Mouse (Mus musculus) embryonic facial prominence, embryonic 13.5 days (tissue): ENCODE measurements around the gene Ptpn12. TPM values are rescaled to one million over a fixed set of nuclear protein-coding genes. Genes with fewer than 3 reads are reported as not detected.

Experiments
- ATAC-seq: fragments of 200-750 bp; cut with Nextera tagmentation; 2 replicates; pipeline ENCODE4 v1.8.0; 2017; ENCODE audit warnings: low read depth; ENCODE audit not compliant: insufficient number of reproducible peaks, insufficient read depth, low FRiP score, low TSS enrichment
- H3K27ac ChIP-seq: fragments of 300-500 bp; sonication (generic); 2 replicates; pipeline ENCODE4 v1.5.1; 2015; ENCODE audit warnings: moderate library complexity, mild to moderate bottlenecking, inconsistent platforms
- H3K27me3 ChIP-seq: fragments of 300-500 bp; sonication (generic); 2 replicates; pipeline ENCODE4 v1.6.1; 2015; ENCODE audit warnings: mild to moderate bottlenecking, inconsistent platforms
- H3K36me3 ChIP-seq: fragments of 300-500 bp; sonication (generic); 2 replicates; pipeline ENCODE4 v1.6.1; 2015; ENCODE audit warnings: mild to moderate bottlenecking, inconsistent platforms
- H3K4me1 ChIP-seq: fragments of 300-500 bp; sonication (generic); 2 replicates; pipeline ENCODE4 v1.6.1; 2015; ENCODE audit warnings: inconsistent platforms
- H3K4me2 ChIP-seq: fragments of 300-500 bp; sonication (generic); 2 replicates; pipeline ENCODE4 v1.6.1; 2015; ENCODE audit warnings: moderate library complexity, mild to moderate bottlenecking, inconsistent platforms
- H3K4me3 ChIP-seq: fragments of 300-500 bp; sonication (generic); 2 replicates; pipeline ENCODE4 v1.5.1; 2015; ENCODE audit warnings: mild to moderate bottlenecking, inconsistent platforms
- H3K9ac ChIP-seq: fragments of 300-500 bp; sonication (generic); 2 replicates; pipeline ENCODE4 v1.6.1; 2015; ENCODE audit warnings: mild to moderate bottlenecking, inconsistent platforms
- H3K9me3 ChIP-seq: fragments of 300-500 bp; sonication (generic); 2 replicates; pipeline ENCODE4 v1.6.1; 2016; ENCODE audit warnings: inconsistent platforms
- WGBS: fragments of 180-500 bp; shearing (Covaris S2); methylation state at CpG from one replicate; pipeline ENCODE4 v1.1.7; 2015; ENCODE audit warnings: mixed read lengths; 5-methylcytosine and 5-hydroxymethylcytosine counted together
- polyA plus RNA-seq: library from polyadenylated mRNA; unstranded; fragments of >200 nt; fragmentation: Nextera tagmentation; extraction: Ambion mirVana; gene quantifications from 2 replicates; pipeline ENCODE4 v1.2.1, GENCODE M21; 2015

Gene Ptpn12
- polyA plus RNA-seq, 1 experiment from 2014 or later: 24.0 TPM

- 82% methylated on average over 4 of the region's 4 CpGs for WGBS
- H3K9me3 ChIP-seq: no peaks in the 10 kb centered on the region
- no peak for ATAC-seq
Observed at GRCm38 (mm10) chr5:21047114-21047513, 8.6 kb downstream of the Ptpn12 start.

GRCm38 (mm10) chr5:21046150-21047048, 9.3 kb downstream of the Ptpn12 start:
- ATAC-seq: no peak
- H3K4me2 ChIP-seq: no peak overlapping the region
- H3K36me3 ChIP-seq: no peaks in the 10 kb centered on the region
- H3K27me3 ChIP-seq: no peaks in the 10 kb centered on the region
- H3K9ac ChIP-seq: no peak overlapping the region
- H3K4me1 ChIP-seq: peaks cover 10% of the 10 kb centered on the region; the same call in 1 of the 2 replicates
- no peak overlapping the region for H3K27ac ChIP-seq
- WGBS: 87% methylated on average over 7 of the region's 7 CpGs
- no peak overlapping the region for H3K4me3 ChIP-seq
- no peaks in the 10 kb centered on the region for H3K9me3 ChIP-seq

More at GRCm38 (mm10) chr5:21047114-21047513, 8.6 kb downstream of the Ptpn12 start:
- Histone ChIP-seq H3K4me1 (peaks cover 10% of the 10 kb centered on the region; the same call in 1 of the 2 replicates), H3K9ac (no peak overlapping the region), H3K27me3 (no peaks in the 10 kb centered on the region), H3K4me2 (no peak overlapping the region), H3K36me3 (no peaks in the 10 kb centered on the region), H3K27ac (no peak overlapping the region), H3K4me3 (no peak overlapping the region)

DNA sequence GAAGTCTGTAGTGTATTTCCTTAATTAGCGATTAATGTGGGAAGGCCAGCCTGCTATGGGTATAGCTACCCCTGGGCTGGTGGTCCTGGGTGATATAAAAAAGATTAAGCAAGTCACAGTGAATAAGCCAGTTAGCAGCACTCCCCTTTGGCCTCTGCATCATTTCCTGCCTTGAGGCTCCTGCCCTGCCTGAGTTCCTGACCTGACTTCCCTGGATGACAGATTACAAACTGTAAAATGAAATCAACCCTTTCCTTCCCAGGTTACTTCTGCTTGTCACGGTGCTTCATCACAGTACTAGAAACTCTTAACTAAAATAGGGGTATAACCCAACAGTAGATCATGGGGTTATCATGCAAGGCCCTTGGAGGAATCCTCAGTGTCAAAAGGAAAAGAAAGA, 10.2 kb downstream of the Ptpn12 start:
- ATAC-seq: no peak
- Histone ChIP-seq H3K9ac (no peak overlapping the region), H3K36me3 (no peaks in the 10 kb centered on the region), H3K4me2 (no peak overlapping the region), H3K9me3 (no peaks in the 10 kb centered on the region), H3K27ac (no peak overlapping the region), H3K4me3 (no peak overlapping the region), H3K27me3 (no peaks in the 10 kb centered on the region), H3K4me1 (peaks cover 7% of the 10 kb centered on the region; the same call in 1 of the 2 replicates)
- WGBS: 91% methylated on average over 2 of the region's 2 CpGs

GRCm38 (mm10) chr5:21038100-21038499, 17.6 kb downstream of the Ptpn12 start:
- Histone ChIP-seq H3K27ac (no peak overlapping the region), H3K27me3 (no peaks in the 10 kb centered on the region), H3K9me3 (no peaks in the 10 kb centered on the region), H3K9ac (no peak overlapping the region), H3K4me3 (no peak overlapping the region), H3K4me1 (peaks cover 8% of the 10 kb centered on the region), H3K36me3 (no peaks in the 10 kb centered on the region), H3K4me2 (no peak overlapping the region)
- no peak for ATAC-seq
- WGBS: 80% methylated on average over 5 of the region's 5 CpGs

- Histone ChIP-seq H3K36me3 (no peaks in the 10 kb centered on the region), H3K4me1 (peaks cover 10% of the 10 kb centered on the region), H3K4me3 (no peak overlapping the region), H3K4me2 (no peak overlapping the region), H3K9me3 (no peaks in the 10 kb centered on the region), H3K9ac (no peak overlapping the region), H3K27me3 (no peaks in the 10 kb centered on the region), H3K27ac (no peak overlapping the region)
- ATAC-seq: no peak
- 83% methylated on average over 7 of the region's 7 CpGs for WGBS
Observed at GRCm38 (mm10) chr5:21035689-21036480, 19.8 kb downstream of the Ptpn12 start.

- 65% methylated on average over 6 of the region's 6 CpGs for WGBS
- peaks cover 14% of the 10 kb centered on the region for H3K4me1 ChIP-seq
- H3K27me3 ChIP-seq: no peaks in the 10 kb centered on the region
- no peaks in the 10 kb centered on the region for H3K9me3 ChIP-seq
- no peak overlapping the region for H3K4me3 ChIP-seq
- H3K9ac ChIP-seq: no peak overlapping the region
- H3K4me2 ChIP-seq: no peak overlapping the region
- ATAC-seq: no peak
- no peak overlapping the region for H3K27ac ChIP-seq
- no peaks in the 10 kb centered on the region for H3K36me3 ChIP-seq
Observed at GRCm38 (mm10) chr5:21034388-21034966, 21.2 kb downstream of the Ptpn12 start.

GRCm38 (mm10) chr5:21033382-21034056, 22.2 kb downstream of the Ptpn12 start:
- no peak for ATAC-seq
- Histone ChIP-seq H3K9ac (no peak overlapping the region), H3K4me2 (no peak overlapping the region), H3K27ac (no peak overlapping the region), H3K4me3 (no peak overlapping the region), H3K36me3 (no peaks in the 10 kb centered on the region; the same call in 1 of the 2 replicates), H3K9me3 (no peaks in the 10 kb centered on the region), H3K27me3 (no peaks in the 10 kb centered on the region), H3K4me1 (peaks cover 14% of the 10 kb centered on the region)
- 62% methylated on average over 11 of the region's 11 CpGs for WGBS

DNA sequence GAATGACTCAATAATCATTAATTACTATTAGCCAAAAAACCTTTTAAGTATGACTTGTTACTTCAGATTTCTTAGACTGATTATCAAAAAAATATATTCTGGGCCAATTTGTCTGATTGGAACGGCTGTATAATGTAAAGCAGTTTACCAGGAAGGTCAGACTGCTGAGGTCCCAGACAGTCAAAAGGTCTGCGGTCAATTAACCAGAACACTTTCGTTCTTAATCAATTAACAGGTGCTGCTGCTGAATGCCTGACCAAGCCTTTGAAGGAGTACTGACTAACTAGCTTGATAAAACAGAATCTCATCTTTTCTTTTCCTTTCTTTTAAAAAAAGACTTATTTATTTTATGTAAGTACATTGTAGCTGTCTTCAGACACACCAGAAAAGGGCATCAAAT, 23.1 kb downstream of the Ptpn12 start:
- no peaks in the 10 kb centered on the region for H3K27me3 ChIP-seq
- H3K4me2 ChIP-seq: no peak overlapping the region
- no peak overlapping the region for H3K9ac ChIP-seq
- no peak for ATAC-seq
- H3K36me3 ChIP-seq: peaks cover 4% of the 10 kb centered on the region
- H3K4me3 ChIP-seq: no peak overlapping the region
- H3K9me3 ChIP-seq: no peaks in the 10 kb centered on the region
- no peak overlapping the region for H3K27ac ChIP-seq
- H3K4me1 ChIP-seq: peaks cover 14% of the 10 kb centered on the region
- 58% methylated on average over 3 of the region's 3 CpGs for WGBS

- Histone ChIP-seq H3K27me3 (no peaks in the 10 kb centered on the region), H3K9me3 (no peaks in the 10 kb centered on the region), H3K9ac (no peak overlapping the region), H3K36me3 (peaks cover 15% of the 10 kb centered on the region), H3K27ac (no peak overlapping the region; the same call in 1 of the 2 replicates), H3K4me2 (no peak overlapping the region), H3K4me1 (peaks cover 14% of the 10 kb centered on the region), H3K4me3 (no peak overlapping the region)
- ATAC-seq: no peak
Observed at GRCm38 (mm10) chr5:21030226-21030625, 25.5 kb downstream of the Ptpn12 start.

DNA sequence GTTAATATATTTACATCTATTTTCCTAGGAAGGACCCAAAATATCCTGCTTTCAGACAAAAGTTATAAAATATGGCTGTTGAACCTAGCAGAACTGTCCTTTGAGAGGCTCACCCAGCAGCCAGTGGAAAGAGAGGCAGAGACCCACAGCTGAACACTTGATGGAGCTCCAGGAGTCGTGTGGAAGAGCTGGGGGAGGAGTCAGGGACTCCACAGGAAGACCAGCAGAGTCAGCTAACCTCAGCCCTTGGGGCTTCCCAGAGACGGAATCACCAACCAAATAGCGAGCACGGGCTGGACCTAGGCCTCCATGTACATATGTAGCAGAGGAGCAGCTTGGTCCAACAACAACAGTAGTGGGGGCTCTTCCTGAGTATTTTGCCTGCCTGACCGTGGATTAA, 38.6 kb downstream of the Ptpn12 start:
- ATAC-seq: no peak
- H3K9me3 ChIP-seq: no peaks in the 10 kb centered on the region
- H3K27ac ChIP-seq: no peak overlapping the region
- H3K4me1 ChIP-seq: no peaks in the 10 kb centered on the region
- peaks cover 51% of the 10 kb centered on the region for H3K36me3 ChIP-seq
- 63% methylated on average over 5 of the region's 5 CpGs for WGBS
- H3K9ac ChIP-seq: no peak overlapping the region
- H3K4me3 ChIP-seq: no peak overlapping the region
- no peaks in the 10 kb centered on the region for H3K27me3 ChIP-seq
- no peak overlapping the region for H3K4me2 ChIP-seq

GRCm38 (mm10) chr5:21010908-21011307, 44.8 kb downstream of the Ptpn12 start:
- no peak overlapping the region for H3K27ac ChIP-seq
- H3K36me3 ChIP-seq: peaks cover 52% of the 10 kb centered on the region
- H3K4me1 ChIP-seq: no peaks in the 10 kb centered on the region
- H3K27me3 ChIP-seq: no peaks in the 10 kb centered on the region
- H3K4me3 ChIP-seq: no peak overlapping the region
- H3K9me3 ChIP-seq: no peaks in the 10 kb centered on the region
- H3K4me2 ChIP-seq: no peak overlapping the region
- no peak for ATAC-seq
- no peak overlapping the region for H3K9ac ChIP-seq
